Mouse (Mus musculus): ENCODE measurements around the gene Pced1b. TPM values are rescaled to one million over a fixed set of nuclear protein-coding genes. Genes with fewer than 3 reads are reported as not detected.

Pced1b gene
- polyA plus RNA-seq, 1 experiment from 2014 or later, result 5.5 TPM

DNA sequence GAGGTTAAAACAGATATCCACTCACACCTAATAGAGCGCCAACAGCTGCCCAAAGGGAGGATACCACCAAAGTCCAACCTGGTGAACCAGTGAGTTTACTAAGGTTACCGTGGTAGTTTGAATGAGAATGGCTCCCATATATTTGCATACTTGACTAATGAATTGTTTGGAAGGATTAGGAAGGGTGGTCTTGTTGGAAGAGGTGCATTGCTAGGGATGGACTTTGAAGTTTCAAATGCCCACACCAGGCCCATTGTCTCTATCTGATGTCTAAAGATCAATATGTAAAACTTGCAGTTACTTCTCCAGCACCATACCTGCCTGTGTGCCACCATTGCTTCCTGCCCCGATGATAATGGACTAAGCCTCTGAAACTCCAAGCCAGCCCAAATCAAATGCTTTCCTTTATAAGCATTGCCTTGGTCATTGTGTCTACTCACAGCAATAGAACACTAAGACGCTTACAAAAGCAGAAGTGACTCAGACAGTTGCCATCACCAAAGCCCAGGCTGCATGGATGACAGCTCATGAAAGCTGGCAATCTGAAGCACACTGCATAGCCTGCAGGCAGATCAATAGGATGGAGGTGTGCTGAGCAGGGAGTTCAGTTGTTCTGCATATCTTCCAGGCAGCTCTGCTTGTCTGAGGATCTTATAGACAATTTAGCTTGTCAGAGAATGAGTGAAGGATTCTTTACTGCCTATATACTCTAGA, 149.8 kb downstream of the Pced1b start:
- no peaks in the 10 kb centered on the region for H3K27me3 ChIP-seq (ENCODE audit: insufficient read depth, low read length)
- no peak overlapping the region for H3K4me3 ChIP-seq (ENCODE audit: low read depth, low read length)
- no peak overlapping the region for H3K9ac ChIP-seq
- no peak overlapping the region for H3K4me2 ChIP-seq
- H3K4me1 ChIP-seq (ENCODE audit: insufficient read depth), result no peaks in the 10 kb centered on the region
- ATAC-seq (ENCODE audit: insufficient read depth), result no peak
- WGBS, result 85% methylated on average over 4 of the region's 4 CpGs
- H3K27ac ChIP-seq (ENCODE audit: low read depth), result no peak overlapping the region
- no peaks in the 10 kb centered on the region for H3K9me3 ChIP-seq (ENCODE audit: low read depth, low read length)
- no peak for DNase-seq
- no peaks in the 10 kb centered on the region for H3K36me3 ChIP-seq (ENCODE audit: insufficient read depth)
- no peak for TF ChIP-seq CTCF (IDR thresholded peaks at IDR 0.05; ENCODE audit: low read depth)

GRCm38 (mm10) chr15:97397793-97398192, 150.9 kb downstream of the Pced1b start:
- no peak overlapping the region for H3K4me2 ChIP-seq
- no peak overlapping the region for H3K9ac ChIP-seq
- no peak for ATAC-seq (ENCODE audit: insufficient read depth)
- 74% methylated on average over 2 of the region's 2 CpGs for WGBS
- no peak for TF ChIP-seq CTCF (IDR thresholded peaks at IDR 0.05; ENCODE audit: low read depth)
- H3K27ac ChIP-seq (ENCODE audit: low read depth), result no peak overlapping the region
- DNase-seq, result no peak
- no peaks in the 10 kb centered on the region for H3K36me3 ChIP-seq (ENCODE audit: insufficient read depth)
- H3K4me1 ChIP-seq (ENCODE audit: insufficient read depth), result no peaks in the 10 kb centered on the region
- H3K4me3 ChIP-seq (ENCODE audit: low read depth, low read length), result no peak overlapping the region
- H3K27me3 ChIP-seq (ENCODE audit: insufficient read depth, low read length), result no peaks in the 10 kb centered on the region
- H3K9me3 ChIP-seq (ENCODE audit: low read depth, low read length), result no peaks in the 10 kb centered on the region

GRCm38 (mm10) chr15:97400866-97401265, 154.0 kb downstream of the Pced1b start:
- TF ChIP-seq CTCF (IDR thresholded peaks at IDR 0.05; ENCODE audit: low read depth), result no peak
- Histone ChIP-seq H3K4me3 (ENCODE audit: low read depth, low read length) (no peak overlapping the region), H3K27ac (ENCODE audit: low read depth) (no peak overlapping the region), H3K36me3 (ENCODE audit: insufficient read depth) (no peaks in the 10 kb centered on the region), H3K9me3 (ENCODE audit: low read depth, low read length) (no peaks in the 10 kb centered on the region), H3K27me3 (ENCODE audit: insufficient read depth, low read length) (no peaks in the 10 kb centered on the region), H3K9ac (no peak overlapping the region), H3K4me1 (ENCODE audit: insufficient read depth) (no peaks in the 10 kb centered on the region), H3K4me2 (no peak overlapping the region)
- no peak for ATAC-seq (ENCODE audit: insufficient read depth)
- WGBS, result 87% methylated on average over 6 of the region's 6 CpGs
- no peak for DNase-seq

DNA sequence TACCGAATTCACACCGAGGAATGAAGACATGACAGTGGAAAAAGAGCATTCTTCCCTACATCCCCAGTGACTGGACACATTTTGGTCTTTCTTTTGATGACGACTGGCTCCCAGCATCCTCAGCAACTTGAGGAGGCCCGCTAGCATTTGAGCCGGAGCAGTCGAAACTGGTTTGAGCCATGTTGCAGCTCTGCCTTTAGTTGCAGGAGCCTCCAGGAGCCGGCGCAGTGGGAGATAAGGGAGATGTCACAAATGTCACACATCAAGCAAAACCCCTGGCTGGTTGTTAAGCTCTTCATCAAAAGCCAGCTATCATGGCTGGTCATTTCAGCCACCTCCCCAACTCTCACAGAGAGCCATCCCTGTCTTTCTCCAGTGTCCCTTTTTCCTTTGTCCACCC, 157.6 kb downstream of the Pced1b start:
- Histone ChIP-seq H3K4me1 (ENCODE audit: insufficient read depth) (no peaks in the 10 kb centered on the region), H3K27me3 (ENCODE audit: insufficient read depth, low read length) (no peaks in the 10 kb centered on the region), H3K9me3 (ENCODE audit: low read depth, low read length) (no peaks in the 10 kb centered on the region), H3K9ac (no peak overlapping the region), H3K36me3 (ENCODE audit: insufficient read depth) (no peaks in the 10 kb centered on the region), H3K4me2 (no peak overlapping the region), H3K27ac (ENCODE audit: low read depth) (no peak overlapping the region), H3K4me3 (ENCODE audit: low read depth, low read length) (no peak overlapping the region)
- no peak for TF ChIP-seq CTCF (IDR thresholded peaks at IDR 0.05; ENCODE audit: low read depth)
- DNase-seq, result no peak
- no peak for ATAC-seq (ENCODE audit: insufficient read depth)
- 70% methylated on average over 8 of the region's 8 CpGs for WGBS

- Histone ChIP-seq H3K4me2 (no peak overlapping the region), H3K27me3 (ENCODE audit: insufficient read depth, low read length) (no peaks in the 10 kb centered on the region), H3K4me3 (ENCODE audit: low read depth, low read length) (no peak overlapping the region), H3K9ac (no peak overlapping the region), H3K4me1 (ENCODE audit: insufficient read depth) (no peaks in the 10 kb centered on the region), H3K36me3 (ENCODE audit: insufficient read depth) (no peaks in the 10 kb centered on the region), H3K9me3 (ENCODE audit: low read depth, low read length) (no peaks in the 10 kb centered on the region), H3K27ac (ENCODE audit: low read depth) (no peak overlapping the region)
- no peak for DNase-seq
- ATAC-seq (ENCODE audit: insufficient read depth), result no peak
- WGBS, result 58% methylated on average over 7 of the region's 7 CpGs
- TF ChIP-seq CTCF (IDR thresholded peaks at IDR 0.05; ENCODE audit: low read depth), result no peak
Measured at GRCm38 (mm10) chr15:97404998-97405397, 158.1 kb downstream of the Pced1b start.

DNA sequence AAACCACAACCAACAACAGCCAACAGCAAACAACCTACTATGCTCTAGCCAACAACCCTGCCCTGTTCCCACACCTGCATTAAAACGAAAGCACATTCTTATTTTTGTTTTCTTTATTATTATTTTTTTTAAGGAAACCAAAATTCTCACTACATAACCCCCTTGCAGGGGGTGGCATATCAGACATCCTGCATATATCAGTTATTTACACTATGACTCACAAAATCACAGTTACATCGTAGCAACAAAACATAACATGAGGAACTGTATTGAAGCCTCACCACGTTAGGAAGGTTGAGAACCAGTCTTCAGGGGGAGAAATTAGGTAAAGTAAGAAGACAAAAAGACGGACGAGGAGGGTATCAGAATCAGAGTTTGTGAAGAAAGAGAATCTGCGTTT, 159.2 kb downstream of the Pced1b start:
- no peaks in the 10 kb centered on the region for H3K9me3 ChIP-seq (ENCODE audit: low read depth, low read length)
- no peaks in the 10 kb centered on the region for H3K4me1 ChIP-seq (ENCODE audit: insufficient read depth)
- H3K27ac ChIP-seq (ENCODE audit: low read depth), result no peak overlapping the region
- 77% methylated on average over 6 of the region's 6 CpGs for WGBS
- H3K9ac ChIP-seq, result no peak overlapping the region
- no peak for TF ChIP-seq CTCF (IDR thresholded peaks at IDR 0.05; ENCODE audit: low read depth)
- no peak overlapping the region for H3K4me2 ChIP-seq
- H3K4me3 ChIP-seq (ENCODE audit: low read depth, low read length), result no peak overlapping the region
- no peaks in the 10 kb centered on the region for H3K27me3 ChIP-seq (ENCODE audit: insufficient read depth, low read length)
- no peaks in the 10 kb centered on the region for H3K36me3 ChIP-seq (ENCODE audit: insufficient read depth)
- no peak for DNase-seq
- no peak for ATAC-seq (ENCODE audit: insufficient read depth)

- TF ChIP-seq CTCF (IDR thresholded peaks at IDR 0.05; ENCODE audit: low read depth), result no peak
- ATAC-seq (ENCODE audit: insufficient read depth) (no peak), DNase-seq (peak; percentile 53)
- Histone ChIP-seq H3K4me3 (ENCODE audit: low read depth, low read length) (no peak overlapping the region), H3K36me3 (ENCODE audit: insufficient read depth) (no peaks in the 10 kb centered on the region), H3K4me1 (ENCODE audit: insufficient read depth) (no peaks in the 10 kb centered on the region), H3K9me3 (ENCODE audit: low read depth, low read length) (no peaks in the 10 kb centered on the region), H3K4me2 (peak overlapping the region; percentile 18; the same call in 1 of the 2 replicates), H3K9ac (no peak overlapping the region), H3K27ac (ENCODE audit: low read depth) (0 out of 2 replicates have a peak overlapping the region, but pooled peaks have one; percentile 4), H3K27me3 (ENCODE audit: insufficient read depth, low read length) (no peaks in the 10 kb centered on the region)
- WGBS, result 46% methylated on average over 17 of the region's 17 CpGs
Measured at GRCm38 (mm10) chr15:97407496-97408454, 160.9 kb downstream of the Pced1b start.

All from lung, embryonic 14.5 days (tissue).